Mouse (Mus musculus) G1E (cell line): ENCODE data around the gene Agbl2.

ENCODE experiments used
- CTCF ChIP-seq: IDR thresholded peaks from 2 replicates; pipeline ENCODE4 v1.5.1; 2012; ENCODE audit warnings: low read depth, low read length, inconsistent platforms, mixed read lengths
- GATA1 ChIP-seq: IDR thresholded peaks from 2 replicates; pipeline ENCODE4 v1.6.1; 2012; ENCODE audit warnings: borderline replicate concordance, low read length, inconsistent platforms, mixed read lengths
- POLR2AphosphoS5 ChIP-seq: IDR thresholded peaks from 2 replicates; pipeline ENCODE4 v1.6.1; 2012; ENCODE audit warnings: low read depth, low read length, inconsistent platforms; ENCODE audit not compliant: insufficient replicate concordance
- TAL1 ChIP-seq: conservative IDR thresholded peaks from 2 replicates; pipeline ENCODE4 v1.6.1; 2012; ENCODE audit warnings: low read depth, low read length, inconsistent platforms, mixed read lengths

GRCm38 (mm10) chr2:90864184-90864583, 81.7 kb downstream of the Agbl2 start:
- TF ChIP-seq POLR2AphosphoS5 (no peak), CTCF (no peak), GATA1 (no peak), TAL1 (no peak)
